Mouse (Mus musculus): ENCODE measurements around the gene Acad12.
"Not testable (repeated sequence)": the region's sequence is repeated elsewhere in the genome, so short reads cannot be mapped to it uniquely, and the experiment has no call there.

GRCm38 (mm10) chr5:121656866-121657265, 38.1 kb upstream of the Acad12 start:
- TF ChIP-seq POLR2A, CTCF (IDR thresholded peaks at IDR 0.05; ENCODE audit: insufficient read depth, low read depth, low read length): not testable (repeated sequence)

Data from olfactory bulb, adult 2 months (tissue).